35 mouse cellular contexts compared by ENCODE assay signal in the genomic region with DNA sequence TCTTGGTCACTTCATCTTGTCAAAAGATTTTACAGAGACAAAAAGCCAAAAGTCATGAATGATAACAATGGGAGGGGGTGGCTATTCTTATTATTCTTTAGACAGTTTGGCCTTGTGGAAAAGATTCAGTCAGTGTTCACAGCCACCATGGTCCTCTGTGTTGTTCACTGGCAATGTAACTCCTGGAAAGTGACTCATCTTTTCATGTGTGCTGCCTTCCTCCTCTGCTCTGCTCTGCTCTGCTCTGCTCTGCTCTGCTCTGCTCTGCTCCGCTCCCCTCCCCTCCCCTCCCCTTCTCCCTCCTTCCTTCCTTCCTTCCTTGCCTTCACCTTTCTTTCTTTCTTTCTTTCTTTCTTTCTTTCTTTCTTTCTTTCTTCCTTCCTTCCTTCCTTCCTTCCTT. TPM values are rescaled to one million over a fixed set of nuclear protein-coding genes. Genes with fewer than 3 reads are reported as not detected.
"Had no signal": no experiment of that assay in that cellular context is flagged by ENCODE, and none has a peak within 500 bp of the region (broad histone marks: within the 10 kb centered on the region; RNA-seq: fewer than 3 reads in every experiment).

No protein-coding gene starts in this region.

- H3K36me3 ChIP-seq: limb, embryonic 10.5 days; limb, embryonic 12.5 days; limb, embryonic 13.5 days; limb, embryonic 15.5 days; liver, embryonic 13.5 days; liver, embryonic 15.5 days; lung, embryonic 15.5 days; midbrain, embryonic 10.5 days; midbrain, embryonic 12.5 days; midbrain, embryonic 13.5 days; midbrain, embryonic 15.5 days; neural tube, embryonic 12.5 days had no signal

- H3K9ac ChIP-seq: limb, embryonic 12.5 days; limb, embryonic 13.5 days; limb, embryonic 15.5 days; liver, embryonic 13.5 days; liver, embryonic 14.5 days; liver, embryonic 15.5 days; lung, embryonic 14.5 days; lung, embryonic 15.5 days; midbrain, embryonic 12.5 days; midbrain, embryonic 13.5 days; midbrain, embryonic 15.5 days; neural tube, embryonic 12.5 days had no signal

- H3K4me1 ChIP-seq: limb, embryonic 10.5 days; limb, embryonic 12.5 days; limb, embryonic 13.5 days; limb, embryonic 15.5 days; liver, embryonic 15.5 days; lung, embryonic 15.5 days; megakaryocyte, embryonic 14.5 days; midbrain, embryonic 10.5 days; midbrain, embryonic 12.5 days; midbrain, embryonic 13.5 days; midbrain, embryonic 15.5 days; neural tube, embryonic 12.5 days had no signal

- ATAC-seq: lung, postnatal 0 days; midbrain, embryonic 13.5 days; midbrain, embryonic 15.5 days; midbrain, embryonic 16.5 days had no signal

- H3K4me2 ChIP-seq: limb, embryonic 12.5 days; limb, embryonic 13.5 days; limb, embryonic 15.5 days; liver, embryonic 11.5 days; liver, embryonic 13.5 days; liver, embryonic 15.5 days; lung, embryonic 14.5 days; lung, embryonic 15.5 days; midbrain, embryonic 11.5 days; midbrain, embryonic 12.5 days; midbrain, embryonic 13.5 days; midbrain, embryonic 15.5 days; neural tube, embryonic 12.5 days had no signal

- H3K9me3 ChIP-seq: limb, embryonic 10.5 days; limb, embryonic 12.5 days; limb, embryonic 13.5 days; limb, embryonic 15.5 days; liver, embryonic 13.5 days; liver, embryonic 15.5 days; lung, embryonic 15.5 days; midbrain, embryonic 10.5 days; midbrain, embryonic 12.5 days; midbrain, embryonic 13.5 days; midbrain, embryonic 15.5 days; neural tube, embryonic 12.5 days had no signal

- H3K27me3 ChIP-seq: limb, embryonic 12.5 days; limb, embryonic 13.5 days; limb, embryonic 15.5 days; liver, embryonic 13.5 days; liver, embryonic 15.5 days; lung, embryonic 15.5 days; megakaryocyte, embryonic 14.5 days; midbrain, embryonic 12.5 days; midbrain, embryonic 13.5 days; midbrain, embryonic 15.5 days; neural tube, embryonic 12.5 days had no signal

- DNase-seq: left cerebral cortex, postnatal 4 days; liver; liver, embryonic 13.5 days; lung, adult 18-20 months; lung, adult 2 months; lung, embryonic 14.5 days; lung, postnatal 10 days; lung, postnatal 14 days; lung, postnatal 36 days; lung, postnatal 4 days; midbrain, embryonic 14.5 days had no signal

- H3K4me3 ChIP-seq: left cerebral cortex, adult 2 months; limb, embryonic 10.5 days; limb, embryonic 12.5 days; limb, embryonic 13.5 days; limb, embryonic 15.5 days; liver, embryonic 13.5 days; liver, embryonic 15.5 days; lung, embryonic 15.5 days; megakaryocyte, embryonic 14.5 days; midbrain, embryonic 10.5 days; midbrain, embryonic 12.5 days; midbrain, embryonic 13.5 days; midbrain, embryonic 15.5 days; myocyte; neural tube, embryonic 12.5 days had no signal

- H3K27ac ChIP-seq: left cerebral cortex, adult 2 months; limb, embryonic 10.5 days; limb, embryonic 12.5 days; limb, embryonic 13.5 days; limb, embryonic 15.5 days; liver, embryonic 13.5 days; liver, embryonic 14.5 days; liver, embryonic 15.5 days; lung, embryonic 15.5 days; macrophage; midbrain, embryonic 10.5 days; midbrain, embryonic 12.5 days; midbrain, embryonic 13.5 days; midbrain, embryonic 15.5 days; neural tube, embryonic 12.5 days had no signal

RNA-seq across cellular contexts. Expression of gene Hao2, which starts 24.2 kb away (rescaled TPM):
- polyA plus RNA-seq: limb, embryonic 10.5 days; limb, embryonic 11.5 days; limb, embryonic 12.5 days; limb, embryonic 15.5 days; lung, adult 2 months; lung, embryonic 14.5 days; lung, postnatal 0 days; macrophage; midbrain, embryonic 11.5 days; midbrain, embryonic 12.5 days; midbrain, embryonic 13.5 days; midbrain, embryonic 14.5 days; midbrain, embryonic 15.5 days; midbrain, embryonic 16.5 days; midbrain, postnatal 0 days; myocyte; neural tube, embryonic 11.5 days had no signal

RNA-seq across cellular contexts. Expression of gene Hsd3b1, which starts 57.7 kb away (rescaled TPM):
- polyA plus RNA-seq: limb, embryonic 13.5 days; limb, embryonic 15.5 days; lung, adult 2 months; lung, embryonic 14.5 days; lung, embryonic 15.5 days; lung, embryonic 16.5 days; lung, postnatal 0 days; macrophage; midbrain, embryonic 15.5 days; midbrain, embryonic 16.5 days; myocyte had no signal
